In the genomic region with DNA sequence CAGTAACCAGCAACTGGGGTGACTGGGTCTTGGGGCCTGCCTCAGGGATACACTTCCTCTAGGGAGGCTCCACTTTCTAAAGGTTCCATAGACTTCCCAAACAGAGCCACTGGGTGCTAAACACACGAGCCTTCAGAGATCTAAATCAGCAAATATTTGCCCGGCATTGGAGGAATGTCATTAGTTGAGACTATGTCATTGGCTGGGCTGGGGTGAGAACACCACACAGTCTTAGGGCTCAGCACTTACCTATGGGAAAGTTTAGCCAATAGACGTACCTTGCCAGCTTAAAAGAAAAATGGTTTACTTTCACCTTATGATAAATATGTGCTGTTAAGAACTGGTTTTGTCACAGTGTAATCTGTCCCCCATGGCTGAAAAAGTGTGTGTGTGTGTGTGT, we compare ENCODE assay signal across 21 mouse cellular contexts. TPM values are rescaled to one million over a fixed set of nuclear protein-coding genes. Genes with fewer than 3 reads are reported as not detected.
"Had no signal": no experiment of that assay in that cellular context is flagged by ENCODE, and none has a peak within 500 bp of the region (broad histone marks: within the 10 kb centered on the region; RNA-seq: fewer than 3 reads in every experiment).

No protein-coding gene starts in this region.

- ATAC-seq: liver, postnatal 0 days had no signal

- H3K36me3 ChIP-seq: liver, embryonic 13.5 days; liver, embryonic 15.5 days; midbrain, embryonic 12.5 days; neural tube, embryonic 13.5 days; neural tube, embryonic 15.5 days had no signal

- DNase-seq: liver, embryonic 13.5 days; liver, postnatal 0 days; lung, adult 2 months; lung, postnatal 10 days; lung, postnatal 36 days; midbrain, embryonic 14.5 days; retina, postnatal 1 day; right cerebral cortex, adult 18-20 months; right cerebral cortex, postnatal 25 days; right cerebral cortex, postnatal 4 days; spleen, adult 18-20 months; thymus, adult 18-20 months; thymus, postnatal 14 days; thymus, postnatal 36 days had no signal

- H3K4me3 ChIP-seq: liver, embryonic 13.5 days; liver, embryonic 15.5 days; megakaryocyte, embryonic 14.5 days; midbrain, embryonic 12.5 days; neural tube, embryonic 13.5 days; neural tube, embryonic 15.5 days had no signal

- H3K4me1 ChIP-seq: liver, embryonic 13.5 days; liver, embryonic 15.5 days; megakaryocyte, embryonic 14.5 days; midbrain, embryonic 12.5 days; neural tube, embryonic 13.5 days; neural tube, embryonic 15.5 days had no signal

- H3K27ac ChIP-seq: liver, embryonic 13.5 days; liver, embryonic 15.5 days; macrophage; midbrain, embryonic 12.5 days; neural tube, embryonic 13.5 days; neural tube, embryonic 15.5 days had no signal

- H3K27me3 ChIP-seq: liver, embryonic 13.5 days; liver, embryonic 15.5 days; megakaryocyte, embryonic 14.5 days; midbrain, embryonic 12.5 days; neural tube, embryonic 13.5 days; neural tube, embryonic 15.5 days had no signal

- H3K4me2 ChIP-seq: liver, embryonic 13.5 days; liver, embryonic 15.5 days; midbrain, embryonic 12.5 days; neural tube, embryonic 13.5 days; neural tube, embryonic 15.5 days had no signal

- H3K9me3 ChIP-seq: liver, embryonic 13.5 days; liver, embryonic 15.5 days; megakaryocyte, embryonic 14.5 days; midbrain, embryonic 12.5 days; neural tube, embryonic 13.5 days; neural tube, embryonic 15.5 days had no signal

- H3K9ac ChIP-seq: liver, embryonic 13.5 days; liver, embryonic 15.5 days; liver, postnatal 0 days; midbrain, embryonic 12.5 days; neural tube, embryonic 13.5 days; neural tube, embryonic 15.5 days had no signal

RNA-seq across cellular contexts. Expression of gene Ptx3, which starts 55.1 kb away (rescaled TPM):
- polyA plus RNA-seq: liver, adult 2 months; macrophage had no signal
